Mouse (Mus musculus): Measurements from ENCODE around the gene Pus7l. TPM values are rescaled to one million over a fixed set of nuclear protein-coding genes. Genes with fewer than 3 reads are reported as not detected.
A peak's percentile ranks its signal among the peaks of the same experiment; 100 is the strongest.

The Pus7l gene
- polyA plus RNA-seq, 2 experiments = 2.6 to 2.8 TPM

DNA sequence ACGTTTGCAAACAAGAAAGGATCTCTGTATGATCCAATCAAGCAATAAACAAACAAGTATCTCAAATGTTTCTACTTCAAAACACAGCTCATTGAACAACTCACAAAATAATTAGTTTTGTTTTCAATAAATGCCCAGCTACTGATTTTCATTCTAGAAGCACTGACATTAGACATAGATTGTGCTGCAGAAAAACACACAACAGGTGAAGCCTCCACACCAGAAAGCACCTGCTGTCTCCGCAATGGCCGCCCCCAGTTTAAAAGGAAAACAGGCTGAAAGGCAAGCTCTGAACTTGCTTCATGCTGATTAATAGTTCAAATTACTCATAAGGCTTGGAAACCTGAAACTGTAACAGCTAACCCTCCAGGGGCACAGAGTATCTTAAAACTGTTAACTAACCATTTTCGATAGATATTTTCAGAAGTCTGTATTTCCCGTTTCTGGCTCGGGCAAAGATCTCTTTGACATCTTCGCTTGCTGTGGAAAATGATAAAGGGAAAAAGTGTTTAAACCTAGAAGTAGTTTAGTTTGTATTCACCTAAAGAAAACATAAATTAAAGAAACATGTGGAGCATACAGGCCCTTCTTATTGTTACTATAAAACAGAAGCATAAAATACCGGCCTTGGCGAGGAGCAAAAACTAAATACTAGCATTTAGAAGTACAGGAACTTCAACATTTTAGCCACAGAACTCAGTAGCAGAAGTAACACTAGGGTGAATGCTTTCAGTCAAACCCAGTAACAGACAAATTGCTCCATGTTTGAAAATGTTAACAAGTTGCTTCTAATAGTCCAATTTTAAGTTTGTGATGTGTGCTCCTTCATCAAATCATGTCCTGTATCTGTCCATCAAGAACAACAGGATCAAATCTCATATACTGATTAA, 44.7 kb upstream of the Pus7l start:
- peak overlapping the region; percentile 84 for H3K4me2 ChIP-seq (ENCODE audit: low read depth)
- 65% methylated on average over 9 of the region's 9 CpGs for WGBS (ENCODE audit: insufficient replicate concordance)
- no peaks in the 10 kb centered on the region for H3K27me3 ChIP-seq (ENCODE audit: control insufficient read depth, insufficient read depth, low read length)
- no peak for DNase-seq (ENCODE audit: low read depth in 3 of 3, low spot score in 3 of 3)
- peak overlapping the region in 1 of 2 experiments; percentile 99; a peak in 2 of 4 replicates for H3K4me3 ChIP-seq (ENCODE audit: insufficient read depth in 1 of 2, low read depth in 2 of 2, low read length in 2 of 2)
- peaks cover 3 to 12% of the 10 kb centered on the region in 2 experiments; a peak in 2 of 4 replicates for H3K4me1 ChIP-seq (replicated peaks; ENCODE audit: control insufficient read depth in 2 of 2, insufficient read depth in 2 of 2, low read length in 1 of 2)
- TF ChIP-seq CTCF (IDR thresholded peaks at IDR 0.05; ENCODE audit: low read depth) = no peak
- TF ChIP-seq EP300 (IDR thresholded peaks at IDR 0.05; ENCODE audit: low read depth) = no peak
- H3K9ac ChIP-seq (replicated peaks) = peak overlapping the region; percentile 28
- H3K9me3 ChIP-seq (ENCODE audit: control insufficient read depth, low read length) = no peaks in the 10 kb centered on the region
- H3K27ac ChIP-seq = no peak overlapping the region
- peaks cover 21% of the 10 kb centered on the region for H3K36me3 ChIP-seq (replicated peaks; ENCODE audit: control insufficient read depth, insufficient read depth, low read depth)
- no peak for ATAC-seq (ENCODE audit: insufficient read depth)

DNA sequence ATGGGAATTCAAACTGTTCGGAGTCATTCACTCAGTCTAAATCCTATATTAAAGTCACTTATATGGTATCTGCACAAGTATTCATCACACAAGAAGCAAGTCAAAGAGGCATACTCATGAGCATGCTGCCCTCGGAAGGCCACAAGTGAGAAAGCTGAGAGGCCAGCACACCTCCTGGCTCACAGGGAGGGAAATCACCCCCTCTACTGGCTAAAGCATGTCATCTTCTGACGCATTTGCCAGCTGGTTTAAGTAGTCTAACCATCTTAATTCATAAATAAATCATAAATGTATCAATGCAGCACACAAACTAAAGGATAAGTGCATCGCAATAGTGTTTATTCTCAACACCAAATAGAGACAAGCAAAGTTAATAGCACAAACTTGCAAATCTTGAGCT, 41.4 kb upstream of the Pus7l start:
- Histone ChIP-seq H3K4me3 (ENCODE audit: insufficient read depth in 1 of 2, low read depth in 2 of 2, low read length in 2 of 2) (no peak overlapping the region), H3K27me3 (ENCODE audit: control insufficient read depth, insufficient read depth, low read length) (no peaks in the 10 kb centered on the region), H3K4me2 (ENCODE audit: low read depth) (no peak overlapping the region), H3K9ac (replicated peaks) (no peak overlapping the region), H3K27ac (no peak overlapping the region), H3K4me1 (replicated peaks; ENCODE audit: control insufficient read depth in 2 of 2, insufficient read depth in 2 of 2, low read length in 1 of 2) (peaks cover 3% of the 10 kb centered on the region in 2 experiments; a peak in 2 of 4 replicates), H3K36me3 (replicated peaks; ENCODE audit: control insufficient read depth, insufficient read depth, low read depth) (peaks cover 49% of the 10 kb centered on the region), H3K9me3 (ENCODE audit: control insufficient read depth, low read length) (no peaks in the 10 kb centered on the region)
- ATAC-seq (ENCODE audit: insufficient read depth) (no peak), DNase-seq (ENCODE audit: low read depth in 3 of 3, low spot score in 3 of 3) (no peak)
- 74% methylated on average over 4 of the region's 4 CpGs for WGBS (ENCODE audit: insufficient replicate concordance)
- no peak for TF ChIP-seq EP300 (IDR thresholded peaks at IDR 0.05; ENCODE audit: low read depth)
- TF ChIP-seq CTCF (IDR thresholded peaks at IDR 0.05; ENCODE audit: low read depth) = peak; percentile 38

DNA sequence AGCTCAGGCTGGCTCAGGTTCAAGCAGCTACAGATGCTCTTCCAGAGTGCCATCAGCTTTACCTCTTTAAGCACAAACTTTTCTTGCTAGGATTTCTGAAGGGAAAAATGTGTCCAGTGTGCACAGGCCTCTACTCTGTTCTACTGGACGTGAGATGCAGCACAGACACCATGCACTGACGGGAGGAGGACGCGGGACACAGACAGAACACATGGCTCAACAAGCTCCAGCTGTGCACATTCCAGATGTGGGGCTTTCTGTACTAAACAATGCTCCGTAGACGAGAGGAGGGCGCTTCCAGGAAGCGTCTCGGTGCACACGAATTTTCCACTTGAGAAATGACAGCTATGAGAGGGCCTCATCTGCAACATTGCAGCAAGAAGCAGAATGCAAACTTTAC, 39.8 kb upstream of the Pus7l start:
- Histone ChIP-seq H3K27me3 (ENCODE audit: control insufficient read depth, insufficient read depth, low read length) (no peaks in the 10 kb centered on the region), H3K4me1 (replicated peaks; ENCODE audit: control insufficient read depth in 2 of 2, insufficient read depth in 2 of 2, low read length in 1 of 2) (peaks cover 0 to 3% of the 10 kb centered on the region in 2 experiments; a peak in 2 of 4 replicates), H3K27ac (no peak overlapping the region), H3K36me3 (replicated peaks; ENCODE audit: control insufficient read depth, insufficient read depth, low read depth) (peaks cover 54% of the 10 kb centered on the region), H3K4me3 (ENCODE audit: insufficient read depth in 1 of 2, low read depth in 2 of 2, low read length in 2 of 2) (no peak overlapping the region), H3K9ac (replicated peaks) (no peak overlapping the region), H3K4me2 (ENCODE audit: low read depth) (no peak overlapping the region), H3K9me3 (ENCODE audit: control insufficient read depth, low read length) (no peaks in the 10 kb centered on the region)
- 80% methylated on average over 10 of the region's 10 CpGs for WGBS (ENCODE audit: insufficient replicate concordance)
- ATAC-seq (ENCODE audit: insufficient read depth) (no peak), DNase-seq (ENCODE audit: low read depth in 3 of 3, low spot score in 3 of 3) (no peak)
- TF ChIP-seq EP300 (IDR thresholded peaks at IDR 0.05; ENCODE audit: low read depth) = no peak
- TF ChIP-seq CTCF (IDR thresholded peaks at IDR 0.05; ENCODE audit: low read depth) = no peak

DNA sequence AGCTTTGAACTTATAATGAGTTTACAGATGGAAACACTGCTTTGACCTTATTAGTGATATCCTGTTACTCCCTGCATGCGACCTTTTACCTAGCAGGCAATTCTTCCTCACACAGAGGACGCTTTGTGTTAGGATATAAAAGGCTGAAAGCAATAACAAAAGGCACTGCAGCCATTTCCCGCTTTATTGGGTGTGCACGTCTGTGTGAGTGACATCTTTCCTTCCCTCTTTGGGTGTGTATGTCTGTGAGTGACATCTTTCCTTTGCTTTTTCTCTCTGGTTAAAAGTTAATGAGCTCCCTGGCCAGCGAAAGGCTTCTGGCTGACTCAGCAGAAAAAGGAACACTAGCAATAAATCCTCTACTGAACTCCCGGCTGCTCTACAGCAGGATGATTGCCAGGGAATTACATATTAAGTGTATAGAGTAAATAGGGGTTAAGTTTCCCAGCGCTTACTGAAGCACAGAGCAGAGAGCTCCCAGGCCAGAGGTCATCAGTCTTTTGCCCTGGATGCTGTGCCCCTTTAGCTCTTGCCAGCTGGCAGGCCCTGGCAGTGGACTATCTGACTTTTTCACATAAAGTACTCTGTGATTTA, 38.8 kb upstream of the Pus7l start:
- Histone ChIP-seq H3K4me2 (ENCODE audit: low read depth) (no peak overlapping the region), H3K36me3 (replicated peaks; ENCODE audit: control insufficient read depth, insufficient read depth, low read depth) (peaks cover 54% of the 10 kb centered on the region), H3K27me3 (ENCODE audit: control insufficient read depth, insufficient read depth, low read length) (no peaks in the 10 kb centered on the region), H3K4me3 (ENCODE audit: insufficient read depth in 1 of 2, low read depth in 2 of 2, low read length in 2 of 2) (no peak overlapping the region), H3K9me3 (ENCODE audit: control insufficient read depth, low read length) (no peaks in the 10 kb centered on the region), H3K9ac (replicated peaks) (no peak overlapping the region), H3K27ac (no peak overlapping the region), H3K4me1 (replicated peaks; ENCODE audit: control insufficient read depth in 2 of 2, insufficient read depth in 2 of 2, low read length in 1 of 2) (no peaks in the 10 kb centered on the region)
- DNase-seq (ENCODE audit: low read depth in 3 of 3, low spot score in 3 of 3) (no peak), ATAC-seq (ENCODE audit: insufficient read depth) (no peak)
- TF ChIP-seq CTCF (IDR thresholded peaks at IDR 0.05; ENCODE audit: low read depth) (no peak), EP300 (IDR thresholded peaks at IDR 0.05; ENCODE audit: low read depth) (no peak)
- 78% methylated on average over 7 of the region's 7 CpGs for WGBS (ENCODE audit: insufficient replicate concordance)
